Mouse (Mus musculus) adrenal gland, postnatal 0 days (tissue): ENCODE data around the gene Nms. TPM values are rescaled to one million over a fixed set of nuclear protein-coding genes. Genes with fewer than 3 reads are reported as not detected.

Experiments
- polyA plus RNA-seq: library from polyadenylated mRNA; unstranded; fragments of >200 nt; fragmentation: Nextera tagmentation; extraction: Ambion mirVana; gene quantifications from 2 replicates; pipeline ENCODE4 v1.2.1, GENCODE M21; 2015

The Nms gene
- polyA plus RNA-seq, result not detected in 2 replicates

GRCm38 (mm10) chr1:38938849-38939248 lies at the start of gene Nms:
Gene Nms, plus strand, starts transcription at chr1:38939149.

GRCm38 (mm10) chr1:38897431-38898248 lies 41.3 kb upstream of the Nms start, which contains the start of gene Chst10:
Gene Chst10, minus strand, starts transcription at chr1:38898161.

GRCm38 (mm10) chr1:38985308-38985707 lies 46.4 kb downstream of the Nms start, which contains the start of gene Pdcl3:
Gene Pdcl3, plus strand, starts transcription at chr1:38985608.

Other genes with a start within 250 kb of the Nms start
- 1.7 and 3.7 TPM in 2 replicates for gene Lonrf2, start 102.4 kb upstream of the Nms start, polyA plus RNA-seq
- 4.5 and 6.5 TPM in 2 replicates for gene Chst10, start 41.0 kb upstream of the Nms start, polyA plus RNA-seq
- 161 and 168 TPM in 2 replicates for gene Pdcl3, start 46.5 kb downstream of the Nms start, polyA plus RNA-seq